Mouse (Mus musculus) midbrain, embryonic 16.5 days (tissue): ENCODE measurements around the gene Colgalt2. TPM values are rescaled to one million over a fixed set of nuclear protein-coding genes. Genes with fewer than 3 reads are reported as not detected.
"Not testable (repeated sequence)": the region's sequence is repeated elsewhere in the genome, so short reads cannot be mapped to it uniquely, and the experiment has no call there.

Experiments used
- ATAC-seq: fragments of 200-750 bp; cut with Nextera tagmentation; 2 replicates; pipeline ENCODE4 v1.8.0; 2017; ENCODE audit warnings: moderate TSS enrichment
- H3K27ac ChIP-seq: fragments of 300-500 bp; sonication (generic); 2 replicates; pipeline ENCODE4 v1.5.1; 2014; ENCODE audit warnings: mild to moderate bottlenecking, low read length, mixed read lengths
- H3K27me3 ChIP-seq: fragments of 300-500 bp; sonication (generic); 2 replicates; pipeline ENCODE4 v1.6.1; 2014; ENCODE audit warnings: low read depth, low read length, mixed read lengths; ENCODE audit not compliant: control insufficient read depth, insufficient read depth
- H3K36me3 ChIP-seq: fragments of 300-500 bp; sonication (generic); 2 replicates; pipeline ENCODE4 v1.6.1; 2014; ENCODE audit warnings: mild to moderate bottlenecking, low read length, moderate library complexity, mixed read lengths; ENCODE audit not compliant: control insufficient read depth, insufficient read depth
- H3K4me1 ChIP-seq: fragments of 300-500 bp; sonication (generic); 2 replicates; pipeline ENCODE4 v1.6.1; 2014; ENCODE audit warnings: mild to moderate bottlenecking, low read length, mixed read lengths; ENCODE audit not compliant: control insufficient read depth, insufficient read depth
- H3K4me2 ChIP-seq: fragments of 300-500 bp; sonication (generic); 2 replicates; pipeline ENCODE4 v1.6.1; 2014; ENCODE audit warnings: mild to moderate bottlenecking, low read length, mixed read lengths
- H3K4me3 ChIP-seq: fragments of 300-500 bp; sonication (generic); 2 replicates; pipeline ENCODE4 v1.5.1; 2014; ENCODE audit warnings: low read depth, mild to moderate bottlenecking, low read length, moderate library complexity, mixed read lengths
- H3K9ac ChIP-seq: fragments of 300-500 bp; sonication (generic); 2 replicates; pipeline ENCODE4 v1.6.1; 2014; ENCODE audit warnings: low read depth, low read length, mixed read lengths
- H3K9me3 ChIP-seq: fragments of 300-500 bp; sonication (generic); replicated peaks from 2 replicates; pipeline ENCODE4 v1.6.1; 2014; ENCODE audit warnings: mild to moderate bottlenecking, low read length, mixed read lengths; ENCODE audit not compliant: control insufficient read depth, poor library complexity, severe bottlenecking
- WGBS: fragments of 180-500 bp; shearing (Covaris S2); extraction: QIAGEN DNeasy Blood & Tissue Kit; methylation state at CpG from one replicate; pipeline ENCODE4 v1.1.7; 2014; 5-methylcytosine and 5-hydroxymethylcytosine counted together
- polyA plus RNA-seq: library from polyadenylated mRNA; unstranded; fragments of >200 nt; fragmentation: Nextera tagmentation; extraction: Ambion mirVana; gene quantifications from 2 replicates; pipeline ENCODE4 v1.2.1, GENCODE M21; 2015

The Colgalt2 gene
- polyA plus RNA-seq, 1 experiment from 2014 or later = 5.1 TPM

- Histone ChIP-seq H3K27ac (no peak overlapping the region), H3K9ac (no peak overlapping the region), H3K36me3 (no peaks in the 10 kb centered on the region), H3K4me2 (no peak overlapping the region), H3K9me3 (no peaks in the 10 kb centered on the region), H3K4me1 (no peaks in the 10 kb centered on the region), H3K4me3 (no peak overlapping the region), H3K27me3 (no peaks in the 10 kb centered on the region)
- WGBS = 83% methylated on average over 4 of the region's 4 CpGs
- ATAC-seq = no peak
These were observed 34.5 kb downstream of the Colgalt2 start for GRCm38 (mm10) chr1:152434166-152434565.

GRCm38 (mm10) chr1:152437518-152437917 lies 37.9 kb downstream of the Colgalt2 start:
- H3K27me3 ChIP-seq, H3K4me1 ChIP-seq, H3K27ac ChIP-seq, H3K9ac ChIP-seq, H3K4me3 ChIP-seq, H3K4me2 ChIP-seq, H3K9me3 ChIP-seq, H3K36me3 ChIP-seq, ATAC-seq: not testable (repeated sequence)
- 91% methylated on average over 15 of the region's 17 CpGs for WGBS

DNA sequence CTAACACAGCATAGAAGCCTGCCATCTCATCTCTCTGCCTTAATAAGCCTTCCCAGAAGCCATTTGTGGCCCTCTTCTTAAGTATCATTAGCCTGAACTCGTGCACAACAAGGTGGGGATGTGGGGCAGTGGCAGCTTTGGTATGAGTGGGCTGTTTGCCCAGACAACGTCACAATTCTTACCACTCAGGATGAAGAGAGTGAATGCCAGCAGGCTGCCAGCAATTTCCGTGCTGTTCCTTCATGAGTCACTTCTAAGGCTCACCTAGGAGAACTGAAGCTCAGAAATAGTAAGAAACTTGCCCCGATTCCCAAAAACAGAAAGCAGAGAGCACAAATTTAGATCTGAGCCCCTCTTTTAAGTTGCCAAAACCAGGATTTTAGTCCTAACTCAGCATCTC lies 39.8 kb downstream of the Colgalt2 start:
- no peaks in the 10 kb centered on the region for H3K9me3 ChIP-seq
- no peaks in the 10 kb centered on the region for H3K27me3 ChIP-seq
- H3K4me1 ChIP-seq = no peaks in the 10 kb centered on the region
- no peak overlapping the region for H3K9ac ChIP-seq
- H3K36me3 ChIP-seq = no peaks in the 10 kb centered on the region
- ATAC-seq = no peak
- 70% methylated on average over 4 of the region's 4 CpGs for WGBS
- H3K4me2 ChIP-seq = no peak overlapping the region
- no peak overlapping the region for H3K27ac ChIP-seq
- H3K4me3 ChIP-seq = no peak overlapping the region

- Histone ChIP-seq H3K9me3 (no peaks in the 10 kb centered on the region), H3K27me3 (no peaks in the 10 kb centered on the region), H3K27ac (no peak overlapping the region), H3K4me1 (no peaks in the 10 kb centered on the region), H3K4me3 (no peak overlapping the region), H3K4me2 (no peak overlapping the region), H3K36me3 (no peaks in the 10 kb centered on the region), H3K9ac (no peak overlapping the region)
- ATAC-seq = no peak
- 83% methylated on average over 10 of the region's 10 CpGs for WGBS
These were observed 40.2 kb downstream of the Colgalt2 start for GRCm38 (mm10) chr1:152439874-152440273.

DNA sequence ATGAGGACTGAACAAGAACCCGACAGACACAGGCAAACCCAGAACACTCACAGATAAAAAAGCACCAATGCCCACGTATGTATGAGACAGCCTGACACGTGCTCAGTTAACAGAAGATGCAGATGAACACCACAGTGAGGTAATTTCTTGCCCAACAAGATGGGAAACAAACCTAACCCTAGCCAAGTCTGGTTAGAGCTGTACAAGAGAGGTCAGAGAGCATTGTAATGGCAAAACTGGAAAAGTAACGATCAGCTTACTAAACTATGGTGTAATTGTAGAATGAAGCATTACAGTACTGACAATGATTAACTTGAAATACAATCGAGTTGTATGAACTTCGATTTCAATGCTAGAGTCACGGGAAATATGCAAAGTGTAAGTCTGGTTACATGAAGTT lies 45.0 kb downstream of the Colgalt2 start:
- Histone ChIP-seq H3K9me3 (no peaks in the 10 kb centered on the region), H3K36me3 (no peaks in the 10 kb centered on the region), H3K27me3 (no peaks in the 10 kb centered on the region), H3K27ac (no peak overlapping the region), H3K4me2 (no peak overlapping the region), H3K4me1 (0 out of 2 replicates have a peak, but pooled peaks cover 2% of the 10 kb centered on the region), H3K4me3 (no peak overlapping the region), H3K9ac (no peak overlapping the region)
- 91% methylated on average over 7 of the region's 7 CpGs for WGBS
- no peak for ATAC-seq

DNA sequence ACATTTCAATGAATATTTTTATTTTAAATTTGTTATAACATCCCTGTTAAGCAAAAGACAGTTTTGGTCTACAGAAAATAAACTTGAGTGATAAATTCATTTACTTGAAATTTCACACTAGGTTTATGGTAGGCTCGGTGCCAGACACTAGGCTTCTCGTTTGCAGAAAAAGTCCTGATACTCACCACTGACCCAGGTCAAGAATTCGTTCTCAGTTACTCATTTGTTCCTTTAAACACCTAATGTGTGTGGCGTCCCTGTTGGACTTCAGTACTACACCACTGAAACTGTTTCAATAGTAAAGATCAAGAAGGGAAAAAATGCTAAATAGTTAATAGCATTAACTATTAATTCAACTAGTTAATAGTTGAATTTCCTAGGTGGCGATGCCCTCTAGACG lies 46.3 kb downstream of the Colgalt2 start:
- Histone ChIP-seq H3K36me3 (no peaks in the 10 kb centered on the region), H3K4me2 (no peak overlapping the region), H3K27ac (no peak overlapping the region), H3K27me3 (no peaks in the 10 kb centered on the region), H3K4me3 (no peak overlapping the region), H3K4me1 (0 out of 2 replicates have a peak, but pooled peaks cover 2% of the 10 kb centered on the region), H3K9me3 (no peaks in the 10 kb centered on the region), H3K9ac (no peak overlapping the region)
- 93% methylated on average over 6 of the region's 6 CpGs for WGBS
- no peak for ATAC-seq

DNA sequence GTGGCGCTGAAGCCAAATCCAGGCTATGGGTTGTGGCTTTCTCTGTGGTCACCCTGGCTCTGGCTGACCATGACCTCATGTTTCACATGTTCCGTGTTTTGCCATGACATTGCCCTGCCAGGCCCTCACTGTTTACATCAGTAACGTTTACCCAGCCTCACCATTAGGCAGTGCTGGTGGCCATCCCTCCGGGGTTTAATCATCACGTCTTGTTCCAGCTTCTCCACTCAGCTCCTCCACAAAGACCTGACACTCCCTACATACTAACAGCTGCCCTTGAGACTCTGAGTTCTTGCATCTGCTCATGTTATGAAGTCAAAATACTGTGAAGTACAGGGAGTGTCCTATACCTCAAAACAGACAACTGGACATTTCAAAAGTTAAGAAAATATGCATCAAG lies 54.9 kb downstream of the Colgalt2 start:
- no peak for ATAC-seq

DNA sequence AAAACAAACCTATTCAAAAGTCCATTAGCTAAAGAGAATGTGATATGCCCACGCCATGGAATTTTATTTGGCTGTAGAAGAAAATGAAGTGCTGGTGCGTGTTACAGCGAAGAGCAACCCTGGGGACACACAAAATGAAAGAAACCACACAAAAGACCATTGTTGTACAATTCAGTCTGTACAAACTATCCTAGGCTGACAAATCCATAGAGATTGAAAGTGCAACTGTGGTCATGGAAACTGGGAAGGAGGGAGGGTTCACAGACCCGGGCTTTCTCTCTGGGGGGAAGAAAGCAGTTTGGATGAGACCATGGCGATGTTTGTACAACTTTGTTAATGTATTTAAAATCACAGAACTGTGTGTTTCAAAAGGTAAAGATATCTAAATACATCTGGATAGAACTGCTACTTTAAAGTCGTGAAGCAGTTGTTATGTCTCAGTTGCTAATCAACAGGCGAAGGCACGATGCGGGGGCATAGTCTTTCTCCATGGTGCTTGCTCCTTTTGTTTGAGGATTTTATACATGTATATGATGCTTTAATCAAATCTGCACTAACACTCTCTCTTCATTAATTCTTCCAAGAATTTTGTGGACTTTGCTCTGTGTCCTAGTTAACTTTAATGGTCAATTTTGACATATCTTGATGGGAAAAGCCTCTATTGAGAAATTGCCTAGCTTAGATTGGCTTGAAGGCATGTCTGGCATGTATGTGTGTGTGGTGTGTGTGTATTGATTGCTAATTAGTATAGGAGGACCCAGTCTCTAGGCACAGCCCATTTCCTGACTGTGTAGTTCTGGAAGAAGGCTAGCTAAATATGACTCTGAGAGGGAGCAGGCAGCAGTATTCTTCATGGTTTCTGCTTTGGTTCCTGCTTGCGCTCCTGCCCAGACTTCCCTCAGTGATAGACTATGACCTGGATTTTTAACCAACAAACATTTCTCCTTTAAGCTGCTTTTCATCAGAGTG lies 55.9 kb downstream of the Colgalt2 start:
- H3K4me1 ChIP-seq = peaks cover 11% of the 10 kb centered on the region
- WGBS = 36% methylated on average over 10 of the region's 10 CpGs
- H3K4me3 ChIP-seq = no peak overlapping the region
- ATAC-seq = peak; percentile 79
- no peaks in the 10 kb centered on the region for H3K27me3 ChIP-seq
- peak overlapping the region; percentile 23 for H3K4me2 ChIP-seq
- no peaks in the 10 kb centered on the region for H3K9me3 ChIP-seq
- H3K9ac ChIP-seq = no peak overlapping the region
- H3K36me3 ChIP-seq = no peaks in the 10 kb centered on the region
- peak overlapping the region; percentile 48; the same call in 1 of the 2 replicates for H3K27ac ChIP-seq

More for the DNA sequence above, 54.9 kb downstream of the Colgalt2 start:
- no peak overlapping the region for H3K4me3 ChIP-seq
- H3K27me3 ChIP-seq = no peaks in the 10 kb centered on the region
- 69% methylated on average over 5 of the region's 5 CpGs for WGBS
- no peak overlapping the region for H3K9ac ChIP-seq
- no peaks in the 10 kb centered on the region for H3K9me3 ChIP-seq
- H3K36me3 ChIP-seq = no peaks in the 10 kb centered on the region
- no peak overlapping the region for H3K27ac ChIP-seq
- peaks cover 11% of the 10 kb centered on the region for H3K4me1 ChIP-seq
- no peak overlapping the region for H3K4me2 ChIP-seq

DNA sequence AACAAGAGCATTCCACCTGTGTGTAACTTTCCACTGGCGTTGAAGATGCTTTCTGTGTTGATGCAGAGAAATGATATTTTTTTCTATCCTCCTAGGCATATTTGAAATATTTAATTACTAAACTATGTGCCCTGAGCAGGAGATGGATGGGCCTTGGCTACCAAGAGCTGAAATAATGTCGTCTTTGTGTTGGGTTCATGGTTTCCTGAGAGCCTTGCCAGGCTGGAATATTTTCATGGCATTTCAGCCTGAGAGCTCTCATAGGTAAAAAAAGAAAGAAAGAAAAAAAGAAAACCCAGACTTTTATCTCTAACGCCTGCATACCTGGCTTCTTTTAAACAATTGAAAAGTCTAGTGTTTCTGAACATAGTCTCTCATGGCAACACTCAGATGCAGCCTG lies 56.6 kb downstream of the Colgalt2 start:
- 70% methylated on average over 3 of the region's 3 CpGs for WGBS
- peaks cover 11% of the 10 kb centered on the region for H3K4me1 ChIP-seq

More for the DNA sequence above, 56.6 kb downstream of the Colgalt2 start:
- Histone ChIP-seq H3K4me2 (no peak overlapping the region), H3K9me3 (no peaks in the 10 kb centered on the region), H3K4me3 (no peak overlapping the region), H3K9ac (no peak overlapping the region), H3K27me3 (no peaks in the 10 kb centered on the region), H3K27ac (peak overlapping the region; percentile 48; the same call in 1 of the 2 replicates), H3K36me3 (no peaks in the 10 kb centered on the region)
- no peak; the same call in 1 of the 2 replicates for ATAC-seq
